Mouse (Mus musculus) limb, embryonic 11.5 days (tissue): ENCODE measurements around the gene Ccdc146. TPM values are rescaled to one million over a fixed set of nuclear protein-coding genes. Genes with fewer than 3 reads are reported as not detected.

Source experiments
- ATAC-seq: fragments of 200-750 bp; cut with Nextera tagmentation; 2 replicates; pipeline ENCODE4 v1.8.0; 2017; ENCODE audit warnings: low read depth; ENCODE audit not compliant: insufficient number of reproducible peaks, low FRiP score, low TSS enrichment
- DNase-seq: peaks from one replicate; pipeline ENCODE4 v3.0.0-alpha.2; 2015; ENCODE audit warnings: low spot score
- H3K27ac ChIP-seq: fragments of 300-500 bp; sonication (generic); replicated peaks from 2 replicates; pipeline ENCODE4 v1.5.1; 2014; ENCODE audit warnings: low read depth, mild to moderate bottlenecking, low read length
- H3K27me3 ChIP-seq: fragments of 300-500 bp; sonication (generic); 2 replicates; pipeline ENCODE4 v1.6.1; 2014; ENCODE audit warnings: mild to moderate bottlenecking, low read length, mixed read lengths; ENCODE audit not compliant: control insufficient read depth, insufficient read depth
- H3K36me3 ChIP-seq: fragments of 300-500 bp; sonication (generic); 2 replicates; pipeline ENCODE4 v1.6.1; 2014; ENCODE audit warnings: mild to moderate bottlenecking, low read length, moderate library complexity, mixed read lengths; ENCODE audit not compliant: control insufficient read depth, insufficient read depth
- H3K4me1 ChIP-seq: fragments of 300-500 bp; sonication (generic); 2 replicates; pipeline ENCODE4 v1.6.1; 2014; ENCODE audit warnings: low read length, mixed read lengths; ENCODE audit not compliant: control insufficient read depth, insufficient read depth
- H3K4me2 ChIP-seq: fragments of 300-500 bp; sonication (generic); 2 replicates; pipeline ENCODE4 v1.6.1; 2014; ENCODE audit warnings: low read depth, mild to moderate bottlenecking, moderate library complexity; ENCODE audit not compliant: severe bottlenecking
- H3K4me3 ChIP-seq: fragments of 300-500 bp; sonication (generic); 2 replicates; pipeline ENCODE4 v1.5.1; 2014; ENCODE audit warnings: low read depth, low read length
- H3K9ac ChIP-seq: fragments of 300-500 bp; sonication (generic); 2 replicates; pipeline ENCODE4 v1.6.1; 2014; ENCODE audit warnings: mild to moderate bottlenecking, low read length
- H3K9me3 ChIP-seq: fragments of 300-500 bp; sonication (generic); 2 replicates; pipeline ENCODE4 v1.6.1; 2016; ENCODE audit warnings: low read length; ENCODE audit not compliant: control insufficient read depth
- WGBS: fragments of 180-500 bp; shearing (Covaris S2); extraction: QIAGEN DNeasy Blood & Tissue Kit; methylation state at CpG from one replicate; pipeline ENCODE4 v1.1.7; 2014; 5-methylcytosine and 5-hydroxymethylcytosine counted together
- polyA plus RNA-seq: library from polyadenylated mRNA; unstranded; fragments of >200 nt; fragmentation: Nextera tagmentation; extraction: Ambion mirVana; gene quantifications from 2 replicates; pipeline ENCODE4 v1.2.1, GENCODE M21; 2014

Ccdc146 gene
- polyA plus RNA-seq, 1 experiment from 2014 or later = not detected

DNA sequence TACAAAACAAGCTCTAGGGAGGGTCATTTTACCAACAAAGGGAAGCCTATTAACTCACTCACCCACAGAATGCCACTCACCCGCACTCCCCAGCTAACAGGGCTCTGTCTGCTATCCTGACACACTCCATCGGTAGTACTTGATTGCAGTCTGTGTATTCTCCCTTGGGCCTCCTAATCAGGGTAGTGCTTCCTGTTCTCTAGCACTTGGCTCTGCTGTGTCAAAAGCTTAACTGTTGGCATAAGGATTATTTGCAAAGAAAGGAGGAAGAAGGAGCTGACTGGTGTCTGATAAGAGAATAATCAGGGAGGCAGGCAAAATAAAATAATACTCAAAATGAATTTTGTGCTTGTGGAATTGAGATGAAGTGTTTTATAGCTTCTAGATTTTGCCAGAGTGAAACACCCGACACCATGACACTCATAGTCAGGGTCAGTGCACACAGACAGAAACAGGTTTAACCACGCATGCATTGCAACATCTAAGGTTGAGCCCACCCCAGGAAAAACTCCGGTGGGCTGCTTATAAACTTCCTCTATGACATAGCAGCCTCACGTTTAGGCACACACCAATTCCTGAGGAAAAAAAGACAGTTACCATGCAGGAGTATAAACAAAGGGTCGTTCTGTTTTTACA is 29.2 kb downstream of the Ccdc146 start:
- no peak for DNase-seq
- H3K9me3 ChIP-seq = no peaks in the 10 kb centered on the region
- WGBS = 57% methylated on average over 7 of the region's 7 CpGs

DNA sequence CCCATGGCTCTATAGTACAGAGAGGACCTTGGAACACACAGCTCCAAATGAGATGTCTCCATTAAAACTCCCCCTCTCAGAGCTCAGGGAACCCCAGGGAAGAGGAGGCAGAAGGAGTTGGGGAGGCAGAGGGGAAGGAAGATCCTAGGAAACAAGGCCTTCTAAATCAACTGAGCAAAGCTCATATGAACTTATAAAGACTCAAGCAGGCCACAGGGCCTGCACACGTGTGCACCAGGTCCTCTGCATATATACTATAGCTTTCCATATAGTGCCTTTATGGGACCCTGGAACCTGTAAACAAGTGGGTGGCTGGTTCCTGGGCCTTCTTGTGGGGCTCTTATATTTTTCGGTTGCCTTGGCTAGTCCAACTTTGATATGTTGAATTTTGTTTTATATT is 29.9 kb downstream of the Ccdc146 start:
- no peaks in the 10 kb centered on the region for H3K36me3 ChIP-seq
- H3K4me1 ChIP-seq = no peaks in the 10 kb centered on the region
- WGBS = 82% methylated on average over 2 of the region's 2 CpGs
- ATAC-seq (no peak), DNase-seq (no peak)
- no peak overlapping the region for H3K4me2 ChIP-seq
- H3K9ac ChIP-seq = no peak overlapping the region
- no peak overlapping the region for H3K27ac ChIP-seq
- H3K9me3 ChIP-seq = no peaks in the 10 kb centered on the region
- H3K4me3 ChIP-seq = no peak overlapping the region
- H3K27me3 ChIP-seq = no peaks in the 10 kb centered on the region

More for the DNA sequence above, 29.2 kb downstream of the Ccdc146 start:
- H3K9ac ChIP-seq = no peak overlapping the region
- no peaks in the 10 kb centered on the region for H3K4me1 ChIP-seq
- no peaks in the 10 kb centered on the region for H3K27me3 ChIP-seq
- no peaks in the 10 kb centered on the region for H3K36me3 ChIP-seq
- no peak overlapping the region for H3K27ac ChIP-seq
- H3K4me3 ChIP-seq = no peak overlapping the region
- no peak for ATAC-seq
- H3K4me2 ChIP-seq = no peak overlapping the region

DNA sequence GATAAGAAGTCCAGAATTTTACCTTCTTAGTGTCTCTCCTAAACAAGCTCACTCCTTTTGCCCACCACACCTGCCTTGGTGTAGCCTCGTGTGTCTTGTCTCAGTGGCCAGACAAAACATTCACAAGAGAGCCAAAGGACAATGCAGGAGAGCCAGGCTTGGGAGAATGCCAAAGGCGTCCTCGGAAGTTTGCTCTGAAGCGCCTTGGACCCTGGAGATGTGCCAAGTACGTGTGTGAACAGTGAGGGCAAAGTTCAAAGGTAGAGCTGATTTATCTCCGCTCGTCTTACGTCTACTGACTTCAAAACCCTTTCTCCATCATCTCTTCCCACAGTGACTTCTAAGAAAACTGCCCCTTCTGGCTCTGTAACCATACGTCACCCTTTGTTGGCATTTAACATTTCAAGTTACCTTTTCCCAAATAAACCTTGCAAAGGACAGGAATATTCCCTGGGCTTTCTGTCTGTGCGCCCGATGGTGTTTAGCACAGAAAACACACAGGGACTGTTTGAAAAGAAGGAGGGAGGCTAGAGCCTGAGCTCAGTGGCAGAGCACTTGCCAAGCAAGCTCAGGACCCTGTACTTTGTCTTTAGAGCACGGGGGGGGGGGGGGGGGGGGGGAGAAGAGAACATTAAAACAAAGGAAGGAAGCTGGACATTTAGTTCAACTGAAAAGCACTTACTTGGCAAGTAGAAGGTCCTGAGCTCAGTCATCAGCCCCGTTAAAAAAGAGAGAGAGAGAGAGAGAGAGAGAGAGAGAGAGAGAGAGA is 32.7 kb downstream of the Ccdc146 start:
- H3K27me3 ChIP-seq = no peaks in the 10 kb centered on the region
- H3K36me3 ChIP-seq = no peaks in the 10 kb centered on the region
- H3K4me2 ChIP-seq = no peak overlapping the region
- ATAC-seq = no peak
- H3K9ac ChIP-seq = no peak overlapping the region
- 56% methylated on average over 12 of the region's 13 CpGs for WGBS
- H3K4me1 ChIP-seq = no peaks in the 10 kb centered on the region
- peak; percentile 17 for DNase-seq
- no peak overlapping the region for H3K4me3 ChIP-seq
- H3K27ac ChIP-seq = no peak overlapping the region
- H3K9me3 ChIP-seq = no peaks in the 10 kb centered on the region

DNA sequence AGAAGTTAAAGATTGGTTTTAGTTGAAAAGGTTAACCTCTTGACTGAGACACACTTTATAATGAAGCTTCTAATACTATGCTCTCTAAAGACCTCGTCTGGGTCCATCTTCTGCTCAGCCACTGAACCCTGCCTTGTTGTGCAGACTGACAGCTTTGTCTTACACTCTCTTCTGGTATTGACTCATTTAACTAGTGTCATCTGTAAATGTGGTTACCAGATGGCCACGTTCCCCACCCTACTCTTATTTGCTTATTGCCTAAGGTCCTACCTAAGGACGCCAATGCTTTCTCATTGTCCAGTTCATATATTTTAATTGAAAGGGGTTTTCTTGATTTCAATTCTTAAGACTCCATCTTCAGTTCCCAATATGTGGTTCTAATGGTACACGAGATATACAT is 35.6 kb downstream of the Ccdc146 start:
- DNase-seq (peak; percentile 12), ATAC-seq (no peak)
- no peaks in the 10 kb centered on the region for H3K27me3 ChIP-seq
- no peak overlapping the region for H3K4me3 ChIP-seq
- no peaks in the 10 kb centered on the region for H3K36me3 ChIP-seq
- WGBS = 74% methylated on average over 4 of the region's 4 CpGs
- H3K9me3 ChIP-seq = no peaks in the 10 kb centered on the region
- no peak overlapping the region for H3K4me2 ChIP-seq
- no peak overlapping the region for H3K9ac ChIP-seq
- H3K4me1 ChIP-seq = no peaks in the 10 kb centered on the region
- no peak overlapping the region for H3K27ac ChIP-seq

DNA sequence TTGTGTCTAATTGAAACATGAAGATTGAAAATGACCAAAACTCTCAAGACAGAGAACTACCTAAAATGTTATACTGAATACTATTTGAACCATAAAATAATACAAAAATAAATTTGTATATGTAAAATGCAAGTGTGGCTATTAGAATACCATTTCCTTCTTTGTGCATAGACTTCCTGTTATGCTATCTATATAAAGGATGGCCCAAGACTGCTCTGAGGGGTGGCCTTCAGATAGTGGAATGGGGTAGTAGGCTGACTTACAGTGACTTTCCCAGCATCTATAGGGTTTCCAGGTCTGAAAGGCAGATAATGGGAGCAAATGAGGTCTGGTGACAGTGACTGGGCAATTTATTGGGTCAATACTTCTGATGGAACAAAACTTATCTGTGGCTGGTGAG is 37.1 kb downstream of the Ccdc146 start:
- H3K4me3 ChIP-seq = no peak overlapping the region
- no peaks in the 10 kb centered on the region for H3K36me3 ChIP-seq
- H3K9me3 ChIP-seq = no peaks in the 10 kb centered on the region
- no peaks in the 10 kb centered on the region for H3K4me1 ChIP-seq
- no peak overlapping the region for H3K9ac ChIP-seq
- no peak overlapping the region for H3K27ac ChIP-seq
- H3K4me2 ChIP-seq = no peak overlapping the region
- no peaks in the 10 kb centered on the region for H3K27me3 ChIP-seq
- DNase-seq = no peak
- no peak for ATAC-seq

DNA sequence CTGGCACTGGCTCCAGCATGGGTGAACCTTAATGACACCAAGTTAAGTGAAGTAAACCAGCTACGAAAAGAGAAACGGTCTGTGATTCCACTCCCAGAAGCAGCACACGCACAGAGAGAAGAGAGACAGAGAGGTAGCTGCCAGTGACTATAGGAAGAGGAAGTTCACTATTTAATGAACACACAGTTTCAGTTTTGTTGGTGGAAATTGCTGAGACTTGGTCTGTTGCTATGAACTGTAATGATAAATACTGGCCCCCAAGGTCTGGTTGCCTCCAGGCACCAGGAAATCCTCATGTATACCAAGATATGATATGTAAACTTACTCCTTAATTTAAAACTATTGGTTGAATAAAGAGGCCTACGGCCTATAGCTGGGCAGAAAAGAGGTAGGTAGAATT is 38.0 kb downstream of the Ccdc146 start:
- H3K4me2 ChIP-seq = no peak overlapping the region
- peak; percentile 5 for DNase-seq
- 90% methylated on average over 4 of the region's 4 CpGs for WGBS
- no peaks in the 10 kb centered on the region for H3K36me3 ChIP-seq
- H3K27me3 ChIP-seq = no peaks in the 10 kb centered on the region
- H3K4me3 ChIP-seq = no peak overlapping the region
- no peak overlapping the region for H3K9ac ChIP-seq
- no peaks in the 10 kb centered on the region for H3K4me1 ChIP-seq
- no peak for ATAC-seq
- H3K27ac ChIP-seq = no peak overlapping the region
- no peaks in the 10 kb centered on the region for H3K9me3 ChIP-seq

DNA sequence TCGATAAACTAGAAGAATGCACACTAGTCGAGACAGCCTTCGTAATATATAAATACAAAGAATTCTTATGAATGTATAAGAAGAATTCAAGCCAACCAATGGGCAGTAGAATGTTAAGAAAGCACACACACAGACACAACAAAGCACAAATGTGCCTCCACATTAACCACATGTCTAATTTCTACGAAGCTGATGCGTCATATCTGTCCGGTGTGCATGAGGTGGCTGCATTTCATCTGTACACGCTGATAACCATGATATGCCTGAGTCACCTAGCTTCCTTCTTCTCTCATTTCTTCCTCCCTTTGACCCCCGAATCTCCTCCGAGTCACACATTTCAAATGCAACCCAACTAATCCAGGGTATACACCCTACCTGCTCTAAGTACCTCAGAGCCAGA is 39.5 kb downstream of the Ccdc146 start:
- 93% methylated on average over 9 of the region's 9 CpGs for WGBS

DNA sequence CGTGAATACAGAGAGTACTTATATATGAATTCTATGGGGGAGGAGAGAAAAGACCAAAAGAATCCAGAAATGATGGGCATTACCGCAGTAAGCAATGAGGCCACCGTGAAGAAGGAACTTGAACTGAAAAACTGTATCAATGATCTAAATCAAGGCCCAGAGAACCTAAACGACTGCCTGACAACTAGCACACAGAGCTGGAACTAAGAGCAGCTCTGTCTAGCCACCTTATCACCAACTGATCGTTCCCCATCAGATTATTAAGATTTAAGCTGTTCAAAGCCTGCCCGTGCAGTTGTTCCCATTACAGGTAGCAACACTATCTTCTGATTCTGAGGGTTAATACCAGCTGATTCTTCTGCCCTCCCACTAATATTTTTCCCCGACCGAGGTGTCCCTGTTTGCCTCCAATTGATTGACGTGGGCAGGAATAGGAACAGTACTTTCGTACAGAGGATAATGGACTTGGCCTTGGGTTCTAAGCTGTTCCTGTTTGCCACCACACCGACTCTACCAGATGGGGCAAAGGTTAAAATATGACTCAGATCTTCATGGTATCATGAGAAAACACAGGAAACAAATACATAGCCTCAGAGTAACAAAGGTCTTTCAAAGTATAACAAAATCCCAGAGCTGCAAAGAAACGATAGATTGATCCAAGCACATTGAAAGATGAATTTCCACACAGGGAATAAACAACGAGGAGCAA is 40.1 kb downstream of the Ccdc146 start:
- DNase-seq = peak; percentile 4

More for the DNA sequence above, 39.5 kb downstream of the Ccdc146 start:
- no peaks in the 10 kb centered on the region for H3K36me3 ChIP-seq
- DNase-seq (no peak), ATAC-seq (no peak)
- H3K4me3 ChIP-seq = no peak overlapping the region
- no peaks in the 10 kb centered on the region for H3K27me3 ChIP-seq
- no peaks in the 10 kb centered on the region for H3K4me1 ChIP-seq
- no peak overlapping the region for H3K27ac ChIP-seq
- no peaks in the 10 kb centered on the region for H3K9me3 ChIP-seq
- no peak overlapping the region for H3K9ac ChIP-seq
- H3K4me2 ChIP-seq = no peak overlapping the region

More for the DNA sequence above, 40.1 kb downstream of the Ccdc146 start:
- H3K27ac ChIP-seq = no peak overlapping the region
- H3K36me3 ChIP-seq = no peaks in the 10 kb centered on the region
- no peaks in the 10 kb centered on the region for H3K27me3 ChIP-seq
- ATAC-seq = no peak
- no peaks in the 10 kb centered on the region for H3K9me3 ChIP-seq
- H3K9ac ChIP-seq = no peak overlapping the region
- H3K4me2 ChIP-seq = no peak overlapping the region
- no peak overlapping the region for H3K4me3 ChIP-seq
- H3K4me1 ChIP-seq = no peaks in the 10 kb centered on the region
- WGBS = 78% methylated on average over 13 of the region's 13 CpGs
